In genomic region chr15:89356372-89356771, GRCm38 (mm10) we compare ENCODE assay signal across 8 mouse cellular contexts. TPM values are rescaled to one million over a fixed set of nuclear protein-coding genes. Genes with fewer than 3 reads are reported as not detected.
DNase-seq lines count a peak whose midpoint lies in the region; ATAC-seq and TF ChIP-seq lines count a peak whose summit lies in the region.

No protein-coding gene starts in this region.

- peak; percentile 96 for DNase-seq in 416B (ENCODE audit: low read depth)
- peak; percentile 98 for DNase-seq in ES-CJ7 (ENCODE audit: low read depth, low spot score)
- peak; percentile 74 to 88 for DNase-seq in cerebellum, postnatal 14 days
- peak; percentile 38 for DNase-seq in gonadal fat pad, adult 2 months (ENCODE audit: low read depth)
- DNase-seq in lung, adult 2 months, result peak; percentile 23
- DNase-seq in urinary bladder, postnatal 36 days (ENCODE audit: low spot score in 2 of 2), result peak; percentile 52 to 69

- WGBS in kidney, embryonic 14.5 days, result under 1% methylated on average over 15 of the region's 15 CpGs
- WGBS in lung, adult 2 months, result under 1% methylated on average over 15 of the region's 15 CpGs
- WGBS in olfactory bulb, adult 2 months, result under 1% methylated on average over 15 of the region's 15 CpGs

- H3K4me2 ChIP-seq in kidney, embryonic 14.5 days (replicated peaks; ENCODE audit: low read depth, low read length), result peak overlapping the region; percentile 57

- H3K9me3 ChIP-seq in kidney, embryonic 14.5 days (ENCODE audit: control insufficient read depth, low read length), result no peaks in the 10 kb centered on the region

- TF ChIP-seq POLR2A in lung, adult 2 months (IDR thresholded peaks at IDR 0.05; ENCODE audit: borderline replicate concordance, extremely low read depth, low read depth, low read length), result no peak
- no peak for TF ChIP-seq POLR2A in olfactory bulb, adult 2 months (IDR thresholded peaks at IDR 0.05; ENCODE audit: insufficient read depth, low read depth, low read length)

- no peaks in the 10 kb centered on the region for H3K27me3 ChIP-seq in kidney, embryonic 14.5 days (ENCODE audit: control insufficient read depth, insufficient read depth, low read length)

- peak; percentile 80 for ATAC-seq in kidney, embryonic 14.5 days (ENCODE audit: low FRiP score, low TSS enrichment)

- peak overlapping the region; percentile 74 for H3K4me3 ChIP-seq in kidney, embryonic 14.5 days (ENCODE audit: low read length)
- H3K4me3 ChIP-seq in lung, adult 2 months (replicated peaks; ENCODE audit: extremely low read depth, low read depth, low read length), result peak overlapping the region; percentile 74
- H3K4me3 ChIP-seq in olfactory bulb, adult 2 months (ENCODE audit: insufficient read depth, low read depth, low read length), result peak overlapping the region; percentile 53

- H3K9ac ChIP-seq in kidney, embryonic 14.5 days (ENCODE audit: low read depth, low read length), result peak overlapping the region; percentile 89

- peak overlapping the region; percentile 85 for H3K27ac ChIP-seq in kidney, embryonic 14.5 days (ENCODE audit: low read depth, low read length)
- no peak overlapping the region for H3K27ac ChIP-seq in olfactory bulb, adult 2 months (ENCODE audit: insufficient read depth, low read depth, low read length)

- peaks cover 39% of the 10 kb centered on the region for H3K36me3 ChIP-seq in kidney, embryonic 14.5 days (ENCODE audit: control insufficient read depth, insufficient read depth, low read length)

- H3K4me1 ChIP-seq in kidney, embryonic 14.5 days (ENCODE audit: control insufficient read depth, insufficient read depth, low read length), result peaks cover 16% of the 10 kb centered on the region
- peaks cover 5% of the 10 kb centered on the region; the same call in 1 of the 2 replicates for H3K4me1 ChIP-seq in lung, adult 2 months (ENCODE audit: control insufficient read depth, insufficient read depth, low read length)
- peaks cover 17% of the 10 kb centered on the region for H3K4me1 ChIP-seq in olfactory bulb, adult 2 months (ENCODE audit: control insufficient read depth, insufficient read depth, low read length)

- TF ChIP-seq CTCF in lung, adult 2 months (IDR thresholded peaks at IDR 0.05; ENCODE audit: insufficient read depth, low read length), result no peak
- no peak for TF ChIP-seq CTCF in olfactory bulb, adult 2 months (IDR thresholded peaks at IDR 0.05; ENCODE audit: insufficient read depth, low read depth, low read length)

RNA-seq across cellular contexts. Expression of gene Ncaph2, which starts 0.9 kb away (rescaled TPM):
- polyA plus RNA-seq in gonadal fat pad, adult 2 months (2012; rRNA removed), result 104 and 155 TPM in 2 replicates
- 130 and 151 TPM in 2 replicates for polyA plus RNA-seq in kidney, embryonic 14.5 days (2014; fragmentation: Nextera tagmentation; extraction: Ambion mirVana)
- polyA plus RNA-seq in lung, adult 2 months (2012; rRNA removed), result 105 and 117 TPM in 2 replicates
- not detected in 2 replicates for polyA plus RNA-seq in olfactory bulb, adult 2 months (2012; ENCODE audit: insufficient read depth, insufficient read length, low replicate concordance, missing spikeins)

RNA-seq across cellular contexts. Expression of gene Lmf2, which starts 0.9 kb away (rescaled TPM):
- polyA plus RNA-seq in gonadal fat pad, adult 2 months (2012; rRNA removed), result 42.6 and 49.3 TPM in 2 replicates
- 28.0 and 48.1 TPM in 2 replicates for polyA plus RNA-seq in kidney, embryonic 14.5 days (2014; fragmentation: Nextera tagmentation; extraction: Ambion mirVana)
- 81.7 and 84.4 TPM in 2 replicates for polyA plus RNA-seq in lung, adult 2 months (2012; rRNA removed)
- not detected in 2 replicates for polyA plus RNA-seq in olfactory bulb, adult 2 months (2012; ENCODE audit: insufficient read depth, insufficient read length, low replicate concordance, missing spikeins)

RNA-seq across cellular contexts. Expression of gene Sco2, which starts 17.3 kb away (rescaled TPM):
- polyA plus RNA-seq in gonadal fat pad, adult 2 months (2012; rRNA removed), result 25.6 and 29.8 TPM in 2 replicates
- polyA plus RNA-seq in kidney, embryonic 14.5 days (2014; fragmentation: Nextera tagmentation; extraction: Ambion mirVana), result 10.2 and 11.4 TPM in 2 replicates
- 57.7 and 65.5 TPM in 2 replicates for polyA plus RNA-seq in lung, adult 2 months (2012; rRNA removed)
- polyA plus RNA-seq in olfactory bulb, adult 2 months (2012; ENCODE audit: insufficient read depth, insufficient read length, low replicate concordance, missing spikeins), result not detected in 2 replicates

RNA-seq across cellular contexts. Expression of gene Tymp, which starts 20.5 kb away (rescaled TPM):
- polyA plus RNA-seq in gonadal fat pad, adult 2 months (2012; rRNA removed), result 2.3 and 3.1 TPM in 2 replicates
- 1.6 and 1.8 TPM in 2 replicates for polyA plus RNA-seq in kidney, embryonic 14.5 days (2014; fragmentation: Nextera tagmentation; extraction: Ambion mirVana)
- polyA plus RNA-seq in lung, adult 2 months (2012; rRNA removed), result 14.4 and 21.5 TPM in 2 replicates
- polyA plus RNA-seq in olfactory bulb, adult 2 months (2012; ENCODE audit: insufficient read depth, insufficient read length, low replicate concordance, missing spikeins), result not detected in 2 replicates

RNA-seq across cellular contexts. Expression of gene Miox, which starts 22.2 kb away (rescaled TPM):
- 0.23 TPM in 1 of 2 replicates, not detected in the other for polyA plus RNA-seq in gonadal fat pad, adult 2 months (2012; rRNA removed)
- polyA plus RNA-seq in kidney, embryonic 14.5 days (2014; fragmentation: Nextera tagmentation; extraction: Ambion mirVana), result 0.76 TPM in 1 of 2 replicates, not detected in the other
- polyA plus RNA-seq in lung, adult 2 months (2012; rRNA removed), result 0.24 and 1.2 TPM in 2 replicates
- not detected in 2 replicates for polyA plus RNA-seq in olfactory bulb, adult 2 months (2012; ENCODE audit: insufficient read depth, insufficient read length, low replicate concordance, missing spikeins)

Comparison
In these comparisons a context has a peak if more than half of its experiments do, and no peak if none do; other contexts are left out.
1. DNase-seq: peak in every context shown above with its lines; median percentile 98 in ES-CJ7; 96 in 416B; 81 in cerebellum, postnatal 14 days; 60 in urinary bladder, postnatal 36 days; 38 in gonadal fat pad, adult 2 months; 23 in lung, adult 2 months.
2. RNA of gene Lmf2, which starts 0.9 kb away (polyA plus RNA-seq): 81.7 to 84.4 TPM in lung, adult 2 months, 28.0 to 48.1 TPM in kidney, embryonic 14.5 days and 42.6 to 49.3 TPM in gonadal fat pad, adult 2 months; not detected in olfactory bulb, adult 2 months; every median in the first group is over 10 times any median in the second.
3. RNA of gene Sco2, which starts 17.3 kb away (polyA plus RNA-seq): 57.7 to 65.5 TPM in lung, adult 2 months, 25.6 to 29.8 TPM in gonadal fat pad, adult 2 months and 10.2 to 11.4 TPM in kidney, embryonic 14.5 days; not detected in olfactory bulb, adult 2 months; every median in the first group is over 10 times any median in the second.
4. Peak in every context shown above with its lines, with median percentiles within 50 percentile points of each other: H3K4me3 ChIP-seq.